Mouse (Mus musculus): ENCODE results near the gene Abhd2. TPM values are rescaled to one million over a fixed set of nuclear protein-coding genes. Genes with fewer than 3 reads are reported as not detected.

The Abhd2 gene
- polyA plus RNA-seq, 1 experiment from 2014 or later, result 60.0 TPM

- DNase-seq (ENCODE audit: low read depth, low spot score), result no peak
- TF ChIP-seq CTCF (IDR thresholded peaks at IDR 0.05), result no peak
- POLR2A ChIA-PET, result interaction anchor here (2.6 kb wide), 1 partner anchor 13 kb away, joined by 7 read pairs; the partner anchor contains the start of gene Abhd2
These were observed 14.2 kb downstream of the Abhd2 start for GRCm38 (mm10) chr7:79287226-79287625.

GRCm38 (mm10) chr7:79287928-79288327, 14.9 kb downstream of the Abhd2 start:
- ChIA-PET POLR2A (interaction anchor here (0.5 to 2.6 kb wide), 4 partner anchors 14 to 368 kb away, joined by 3 to 7 read pairs (median 4); partner anchors contain the start of gene Abhd2), CTCF (interaction anchor here (0.8 to 1.4 kb wide), 4 partner anchors 14 to 61 kb away, joined by 3 to 4 read pairs (median 3); no protein-coding TSS in a partner anchor)
- in situ Hi-C loops (cut with MboI; ENCODE audit: low pct_unique_long_range_greater_than_20kb), result no loop called here
- no peak for DNase-seq (ENCODE audit: low read depth, low spot score)
- no peak for TF ChIP-seq CTCF (IDR thresholded peaks at IDR 0.05)
- no peak for ATAC-seq
- H3K27me3 ChIP-seq, result no peaks in the 10 kb centered on the region

More at GRCm38 (mm10) chr7:79287226-79287625, 14.2 kb downstream of the Abhd2 start:
- in situ Hi-C loops (cut with MboI; ENCODE audit: low pct_unique_long_range_greater_than_20kb), result no loop called here
- no peak for ATAC-seq
- no peaks in the 10 kb centered on the region for H3K27me3 ChIP-seq
- CTCF ChIA-PET, result interaction anchor here (0.7 to 1.4 kb wide), 3 partner anchors 40 to 62 kb away, joined by 3 to 4 read pairs (median 3); no protein-coding TSS in a partner anchor

- ChIA-PET POLR2A (interaction anchor here (0.5 to 2.6 kb wide), 4 partner anchors 14 to 368 kb away, joined by 3 to 7 read pairs (median 4); partner anchors contain the start of gene Abhd2), CTCF (interaction anchor here (0.8 to 1.4 kb wide), 3 partner anchors 14 to 60 kb away, joined by 3 to 4 read pairs (median 3); no protein-coding TSS in a partner anchor)
- H3K27me3 ChIP-seq, result no peaks in the 10 kb centered on the region
- no peak for DNase-seq (ENCODE audit: low read depth, low spot score)
- ATAC-seq, result no peak
- in situ Hi-C loops (cut with MboI; ENCODE audit: low pct_unique_long_range_greater_than_20kb), result no loop called here
- no peak for TF ChIP-seq CTCF (IDR thresholded peaks at IDR 0.05)
These were observed 15.4 kb downstream of the Abhd2 start for GRCm38 (mm10) chr7:79288422-79288821.

- CTCF ChIA-PET, result interaction anchor here (1.6 kb wide), 1 partner anchor 21 kb away, joined by 4 read pairs; no protein-coding TSS in a partner anchor
- no peak for ATAC-seq
- no peak for TF ChIP-seq CTCF (IDR thresholded peaks at IDR 0.05)
- DNase-seq (ENCODE audit: low read depth, low spot score), result no peak
- in situ Hi-C loops (cut with MboI; ENCODE audit: low pct_unique_long_range_greater_than_20kb), result no loop called here
- POLR2A ChIA-PET, result no interaction called here
- H3K27me3 ChIP-seq, result no peaks in the 10 kb centered on the region
These were observed 20.7 kb downstream of the Abhd2 start for GRCm38 (mm10) chr7:79293605-79294232.

GRCm38 (mm10) chr7:79294449-79294980, 21.5 kb downstream of the Abhd2 start:
- ChIA-PET POLR2A (interaction anchor here (0.6 kb wide), 1 partner anchor 442 kb away, joined by 8 read pairs; no protein-coding TSS in a partner anchor), CTCF (no interaction called here)
- in situ Hi-C loops (cut with MboI; ENCODE audit: low pct_unique_long_range_greater_than_20kb), result no loop called here
- no peaks in the 10 kb centered on the region for H3K27me3 ChIP-seq
- no peak for ATAC-seq
- no peak for TF ChIP-seq CTCF (IDR thresholded peaks at IDR 0.05)
- DNase-seq (ENCODE audit: low read depth, low spot score), result no peak

- POLR2A ChIA-PET, result no interaction called here
- no peak for DNase-seq (ENCODE audit: low read depth, low spot score)
- CTCF ChIA-PET, result no interaction called here
- in situ Hi-C loops (cut with MboI; ENCODE audit: low pct_unique_long_range_greater_than_20kb), result no loop called here
- no peak for ATAC-seq
- TF ChIP-seq CTCF (IDR thresholded peaks at IDR 0.05), result no peak
- no peaks in the 10 kb centered on the region for H3K27me3 ChIP-seq
These were observed 22.3 kb downstream of the Abhd2 start for GRCm38 (mm10) chr7:79295196-79295826.

GRCm38 (mm10) chr7:79298681-79299080, 25.7 kb downstream of the Abhd2 start:
- POLR2A ChIA-PET, result no interaction called here
- ATAC-seq (no peak), DNase-seq (ENCODE audit: low read depth, low spot score) (no peak)
- in situ Hi-C loops (cut with MboI; ENCODE audit: low pct_unique_long_range_greater_than_20kb), result no loop called here
- no peaks in the 10 kb centered on the region for H3K27me3 ChIP-seq
- no peak for TF ChIP-seq CTCF (IDR thresholded peaks at IDR 0.05)
- CTCF ChIA-PET, result no interaction called here

- in situ Hi-C loops (cut with MboI; ENCODE audit: low pct_unique_long_range_greater_than_20kb), result no loop called here
These were observed 26.5 kb downstream of the Abhd2 start for GRCm38 (mm10) chr7:79299548-79299947.

GRCm38 (mm10) chr7:79300432-79301151, 27.6 kb downstream of the Abhd2 start:
- POLR2A ChIA-PET, result no interaction called here
- DNase-seq (ENCODE audit: low read depth, low spot score) (no peak), ATAC-seq (no peak)
- TF ChIP-seq CTCF (IDR thresholded peaks at IDR 0.05), result no peak
- in situ Hi-C loops (cut with MboI; ENCODE audit: low pct_unique_long_range_greater_than_20kb), result no loop called here
- H3K27me3 ChIP-seq, result no peaks in the 10 kb centered on the region
- CTCF ChIA-PET, result no interaction called here

More at GRCm38 (mm10) chr7:79299548-79299947, 26.5 kb downstream of the Abhd2 start:
- ATAC-seq (no peak), DNase-seq (ENCODE audit: low read depth, low spot score) (no peak)
- ChIA-PET POLR2A (no interaction called here), CTCF (no interaction called here)
- TF ChIP-seq CTCF (IDR thresholded peaks at IDR 0.05), result no peak
- no peaks in the 10 kb centered on the region for H3K27me3 ChIP-seq

GRCm38 (mm10) chr7:79302145-79302544, 29.1 kb downstream of the Abhd2 start:
- ATAC-seq (no peak), DNase-seq (ENCODE audit: low read depth, low spot score) (no peak)
- ChIA-PET CTCF (interaction anchor here (1.0 to 1.5 kb wide), 3 partner anchors 14 to 43 kb away, joined by 3 to 4 read pairs (median 3); no protein-coding TSS in a partner anchor), POLR2A (interaction anchor here (0.6 kb wide), 1 partner anchor 44 kb away, joined by 4 read pairs; no protein-coding TSS in a partner anchor)
- no peak for TF ChIP-seq CTCF (IDR thresholded peaks at IDR 0.05)
- no peaks in the 10 kb centered on the region for H3K27me3 ChIP-seq
- in situ Hi-C loops (cut with MboI; ENCODE audit: low pct_unique_long_range_greater_than_20kb), result no loop called here
